Mouse (Mus musculus) liver, adult 2 months (tissue): ENCODE results near the gene Fibp.

Source experiments
- CTCF ChIP-seq: fragments of 200-500 bp; IDR thresholded peaks from 2 replicates; pipeline ENCODE4 v1.5.1; 2011; ENCODE audit warnings: low read depth, low read length, control low read depth
- POLR2A ChIP-seq: fragments of 200-500 bp; IDR thresholded peaks from 2 replicates; pipeline ENCODE4 v1.6.1; 2011; ENCODE audit warnings: low read length, control low read depth; ENCODE audit not compliant: insufficient read depth; ENCODE audit errors: extremely low read depth

- TF ChIP-seq CTCF (no peak), POLR2A (no peak)
These were observed 30.0 kb upstream of the Fibp start for GRCm38 (mm10) chr19:5430408-5430807.
